Mouse (Mus musculus) hindbrain, embryonic 13.5 days (tissue): ENCODE results near the gene Zbtb20. TPM values are rescaled to one million over a fixed set of nuclear protein-coding genes. Genes with fewer than 3 reads are reported as not detected.

Experiments
- ATAC-seq: fragments of 200-750 bp; cut with Nextera tagmentation; 2 replicates; pipeline ENCODE4 v1.8.0; 2017; ENCODE audit warnings: moderate TSS enrichment; ENCODE audit not compliant: low FRiP score
- H3K27ac ChIP-seq: fragments of 300-500 bp; sonication (generic); 2 replicates; pipeline ENCODE4 v1.5.1; 2015; ENCODE audit warnings: inconsistent platforms, mild to moderate bottlenecking, moderate library complexity
- H3K27me3 ChIP-seq: fragments of 300-500 bp; sonication (generic); 2 replicates; pipeline ENCODE4 v1.6.1; 2015; ENCODE audit warnings: mild to moderate bottlenecking, inconsistent platforms
- H3K36me3 ChIP-seq: fragments of 300-500 bp; sonication (generic); 2 replicates; pipeline ENCODE4 v1.6.1; 2015; ENCODE audit warnings: mild to moderate bottlenecking, inconsistent platforms
- H3K4me1 ChIP-seq: fragments of 300-500 bp; sonication (generic); replicated peaks from 2 replicates; pipeline ENCODE4 v1.6.1; 2015; ENCODE audit warnings: inconsistent platforms
- H3K4me2 ChIP-seq: fragments of 300-500 bp; sonication (generic); 2 replicates; pipeline ENCODE4 v1.6.1; 2015; ENCODE audit warnings: inconsistent platforms, mild to moderate bottlenecking, moderate library complexity
- H3K4me3 ChIP-seq: fragments of 300-500 bp; sonication (generic); 2 replicates; pipeline ENCODE4 v1.5.1; 2015; ENCODE audit warnings: mild to moderate bottlenecking, inconsistent platforms
- H3K9ac ChIP-seq: fragments of 300-500 bp; sonication (generic); 2 replicates; pipeline ENCODE4 v1.6.1; 2015; ENCODE audit warnings: mild to moderate bottlenecking, inconsistent platforms
- H3K9me3 ChIP-seq: fragments of 300-500 bp; sonication (generic); 2 replicates; pipeline ENCODE4 v1.6.1; 2016; ENCODE audit warnings: inconsistent platforms
- WGBS: fragments of 180-500 bp; shearing (Covaris S2); methylation state at CpG from one replicate; pipeline ENCODE4 v1.1.7; 2015; 5-methylcytosine and 5-hydroxymethylcytosine counted together
- polyA plus RNA-seq: library from polyadenylated mRNA; unstranded; fragments of >200 nt; fragmentation: Nextera tagmentation; extraction: Ambion mirVana; gene quantifications from 2 replicates; pipeline ENCODE4 v1.2.1, GENCODE M21; 2015

The Zbtb20 gene
- polyA plus RNA-seq, 1 experiment from 2014 or later = 65.7 TPM

DNA sequence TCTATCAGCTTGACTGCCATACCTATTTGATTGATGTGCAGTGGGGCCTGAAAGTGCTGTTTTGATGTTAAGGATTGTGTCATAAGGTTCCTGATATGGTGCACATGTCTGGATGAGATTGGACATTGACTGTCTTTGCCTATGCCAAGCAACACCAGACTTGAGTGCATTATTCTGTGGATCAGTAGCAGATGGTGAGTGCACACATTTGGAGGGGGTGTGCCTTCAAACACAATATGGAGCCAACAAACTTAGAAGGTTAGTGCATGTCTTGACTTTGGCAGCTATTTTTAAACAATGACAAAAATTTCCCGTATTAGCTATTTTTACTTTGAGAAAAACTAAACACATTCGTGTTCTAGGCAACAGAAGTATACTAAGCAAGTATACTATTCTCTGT lies 299.1 kb downstream of the Zbtb20 start:
- Histone ChIP-seq H3K9ac (no peak overlapping the region), H3K4me1 (no peaks in the 10 kb centered on the region), H3K36me3 (no peaks in the 10 kb centered on the region), H3K4me3 (no peak overlapping the region), H3K27me3 (no peaks in the 10 kb centered on the region), H3K9me3 (no peaks in the 10 kb centered on the region), H3K27ac (no peak overlapping the region), H3K4me2 (no peak overlapping the region)
- no peak for ATAC-seq
- WGBS = 90% methylated on average over 2 of the region's 2 CpGs

DNA sequence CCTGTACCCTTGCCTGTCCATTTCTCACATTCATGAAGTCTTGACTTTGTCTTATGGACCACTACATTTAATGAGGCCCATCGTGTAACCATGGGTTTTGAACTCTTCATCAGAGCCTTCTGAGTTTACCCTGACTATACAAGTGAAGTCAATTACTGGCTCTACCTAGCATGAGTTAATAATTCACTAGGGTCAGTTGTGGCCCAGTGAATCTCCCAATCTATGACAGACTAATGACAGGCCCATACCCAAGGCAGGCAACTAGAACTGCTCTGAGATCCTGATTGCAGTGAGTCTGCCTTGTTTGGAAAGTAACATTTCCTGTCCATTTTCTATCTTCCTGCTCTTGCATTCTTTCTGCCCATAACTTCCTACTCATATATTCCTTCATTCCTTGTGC lies 305.4 kb downstream of the Zbtb20 start:
- H3K4me2 ChIP-seq = no peak overlapping the region
- no peaks in the 10 kb centered on the region for H3K4me1 ChIP-seq
- ATAC-seq = no peak
- H3K9me3 ChIP-seq = no peaks in the 10 kb centered on the region
- H3K4me3 ChIP-seq = no peak overlapping the region
- no peak overlapping the region for H3K9ac ChIP-seq
- 96% methylated on average over 1 of the region's 1 CpGs for WGBS
- no peak overlapping the region for H3K27ac ChIP-seq
- H3K36me3 ChIP-seq = no peaks in the 10 kb centered on the region
- H3K27me3 ChIP-seq = no peaks in the 10 kb centered on the region

DNA sequence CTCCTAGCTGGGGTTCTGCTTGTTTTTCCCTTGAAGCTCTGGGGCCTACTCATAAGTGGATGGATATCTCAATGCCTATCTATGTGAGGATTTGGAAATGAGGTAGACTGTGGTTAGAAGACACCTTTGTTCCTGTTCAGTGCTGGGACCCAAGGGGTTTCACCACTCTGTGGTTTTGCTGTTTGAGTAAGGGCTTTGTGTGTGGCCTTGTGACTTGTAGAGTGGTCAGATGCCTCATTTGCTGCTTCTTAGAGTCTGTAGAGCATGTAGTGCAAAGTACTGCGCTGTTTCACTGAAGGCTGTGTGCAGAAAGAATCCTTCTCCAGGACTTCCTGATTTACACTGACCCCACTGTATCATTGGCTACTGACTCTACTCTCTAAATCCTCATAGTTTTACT lies 314.7 kb downstream of the Zbtb20 start:
- no peak overlapping the region for H3K27ac ChIP-seq
- WGBS = 100% methylated on average over 1 of the region's 1 CpGs
- no peaks in the 10 kb centered on the region for H3K9me3 ChIP-seq
- ATAC-seq = no peak
- no peaks in the 10 kb centered on the region for H3K36me3 ChIP-seq
- no peaks in the 10 kb centered on the region for H3K27me3 ChIP-seq
- no peak overlapping the region for H3K9ac ChIP-seq
- H3K4me3 ChIP-seq = no peak overlapping the region
- no peak overlapping the region for H3K4me2 ChIP-seq
- H3K4me1 ChIP-seq = peaks cover 5% of the 10 kb centered on the region; the same call in 1 of the 2 replicates

DNA sequence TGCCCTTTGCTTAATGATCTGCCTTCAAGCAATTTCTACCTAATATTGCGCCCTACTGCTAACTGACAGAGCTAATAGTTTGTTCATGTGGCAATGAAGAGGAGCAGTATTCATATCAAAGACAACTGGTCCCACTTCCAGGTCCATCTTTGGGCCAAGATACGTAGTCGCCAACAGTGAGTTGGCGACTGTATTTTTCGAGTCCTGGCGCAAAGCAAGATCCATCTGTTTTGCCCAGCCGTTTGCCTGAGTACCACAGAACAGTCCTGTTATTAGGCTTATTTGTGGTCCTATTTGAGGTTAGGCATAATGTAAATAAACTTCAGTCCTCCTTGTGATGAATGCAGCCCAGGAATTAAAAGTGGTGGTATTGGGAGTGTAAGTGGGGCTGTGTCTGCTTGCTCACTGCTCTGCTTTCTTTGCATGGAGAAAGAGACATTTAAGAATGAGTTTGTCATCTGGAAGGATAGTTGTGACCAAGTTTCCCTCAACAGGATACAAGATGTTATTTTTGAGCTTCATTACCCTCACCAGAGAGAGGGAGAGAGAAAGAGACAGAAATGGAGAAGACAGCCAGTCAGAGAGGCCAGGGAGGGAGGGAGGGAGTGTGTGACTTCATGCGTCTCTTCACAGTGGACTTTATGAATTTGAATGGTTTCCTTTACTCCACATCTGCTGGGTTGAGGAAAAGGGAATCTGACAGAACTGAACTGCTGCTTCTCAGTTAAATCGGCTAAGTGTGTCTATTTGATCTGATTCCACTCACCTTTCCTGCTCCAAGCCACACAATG lies 315.6 kb downstream of the Zbtb20 start:
- Histone ChIP-seq H3K4me1 (peaks cover 5% of the 10 kb centered on the region; the same call in 1 of the 2 replicates), H3K9ac (no peak overlapping the region), H3K27me3 (no peaks in the 10 kb centered on the region), H3K4me2 (no peak overlapping the region), H3K4me3 (no peak overlapping the region), H3K9me3 (no peaks in the 10 kb centered on the region), H3K36me3 (no peaks in the 10 kb centered on the region), H3K27ac (no peak overlapping the region)
- 92% methylated on average over 9 of the region's 9 CpGs for WGBS
- no peak for ATAC-seq

DNA sequence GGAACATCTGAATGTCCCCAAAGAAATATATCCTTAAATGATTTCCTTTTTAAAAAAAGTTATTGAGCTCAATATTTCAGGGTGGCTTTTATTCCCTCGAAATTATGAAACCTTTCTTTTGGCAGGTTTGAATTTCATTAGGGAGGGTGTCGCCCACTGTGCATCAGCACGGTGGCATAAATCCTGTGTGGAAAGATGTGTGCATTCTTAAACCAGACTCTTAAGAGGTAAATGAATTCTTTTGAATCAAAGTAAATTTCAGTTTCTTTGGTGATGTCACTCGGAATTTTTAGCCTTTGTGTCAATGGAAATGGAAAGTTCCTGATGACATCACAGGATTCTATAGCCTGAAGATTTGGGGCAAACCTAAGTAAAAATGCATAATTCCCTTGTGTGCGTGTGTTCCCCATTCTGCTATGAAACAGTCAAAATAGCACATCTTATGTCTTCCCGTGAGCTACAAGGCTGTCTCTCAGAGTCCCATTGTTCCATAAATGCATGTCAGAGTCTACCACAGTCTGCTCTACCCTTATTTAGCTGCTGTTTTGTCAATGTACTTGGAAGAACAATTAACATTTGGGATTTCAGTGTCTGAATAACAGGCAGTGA lies 318.1 kb downstream of the Zbtb20 start:
- no peaks in the 10 kb centered on the region for H3K36me3 ChIP-seq
- H3K9ac ChIP-seq = no peak overlapping the region
- no peak overlapping the region for H3K4me2 ChIP-seq
- H3K4me3 ChIP-seq = no peak overlapping the region
- H3K9me3 ChIP-seq = no peaks in the 10 kb centered on the region
- H3K4me1 ChIP-seq = peaks cover 5% of the 10 kb centered on the region; the same call in 1 of the 2 replicates
- no peak for ATAC-seq
- WGBS = 64% methylated on average over 6 of the region's 6 CpGs
- no peak overlapping the region for H3K27ac ChIP-seq
- H3K27me3 ChIP-seq = no peaks in the 10 kb centered on the region

DNA sequence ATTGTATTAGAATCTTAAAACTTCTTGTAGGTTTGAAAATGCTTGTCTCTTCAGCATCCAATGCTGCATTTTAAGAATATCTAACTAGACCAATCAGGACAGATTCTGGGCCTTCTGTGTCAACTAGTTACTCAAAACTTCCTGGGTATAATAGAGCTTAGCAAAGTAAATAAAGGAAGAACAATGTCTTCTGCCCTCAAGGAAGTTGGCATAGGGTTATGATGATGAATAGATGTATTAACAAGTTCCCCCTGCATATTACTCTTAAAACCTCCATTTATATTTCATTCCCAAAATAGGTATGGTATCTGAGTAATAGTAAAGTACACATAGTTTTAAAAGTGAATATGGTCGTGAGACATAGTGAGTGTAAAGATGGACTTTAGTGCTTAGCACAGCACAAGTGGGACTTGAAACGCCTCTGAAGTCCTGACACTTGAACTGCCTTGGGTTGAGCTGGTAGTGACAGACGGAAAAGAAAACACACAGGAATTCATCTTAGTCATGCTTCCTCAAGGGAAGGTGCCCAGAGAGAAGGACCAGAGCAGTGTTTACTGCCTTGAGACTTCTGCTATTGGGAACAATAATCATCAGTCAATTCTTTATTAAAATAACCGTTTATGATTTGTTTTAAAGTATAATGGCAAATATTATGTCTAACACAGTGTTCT lies 341.8 kb downstream of the Zbtb20 start:
- ATAC-seq = no peak
- Histone ChIP-seq H3K9ac (no peak overlapping the region), H3K36me3 (no peaks in the 10 kb centered on the region), H3K4me1 (no peaks in the 10 kb centered on the region), H3K9me3 (no peaks in the 10 kb centered on the region), H3K4me2 (no peak overlapping the region), H3K27me3 (no peaks in the 10 kb centered on the region), H3K4me3 (no peak overlapping the region), H3K27ac (no peak overlapping the region)
- WGBS = 72% methylated on average over 4 of the region's 4 CpGs

DNA sequence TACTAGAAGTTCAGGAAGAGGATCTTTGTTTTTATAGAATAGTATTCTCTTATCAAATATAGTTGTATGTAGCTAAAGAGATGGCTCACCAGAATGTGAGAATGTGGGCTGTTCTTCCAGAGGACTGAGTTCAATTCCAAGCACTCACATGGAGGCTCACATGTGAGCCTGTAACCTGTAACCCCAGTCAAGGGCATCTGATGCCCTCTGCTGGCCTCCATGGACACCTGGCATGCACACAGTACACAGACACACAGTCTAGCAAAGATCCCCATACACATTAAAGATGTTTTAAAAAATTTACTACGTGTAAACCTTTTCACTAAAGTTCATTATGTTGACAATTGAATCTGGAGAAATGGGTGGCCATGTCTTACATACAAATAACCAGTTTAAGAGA lies 343.7 kb downstream of the Zbtb20 start:
- H3K9ac ChIP-seq = no peak overlapping the region
- H3K4me1 ChIP-seq = no peaks in the 10 kb centered on the region
- no peak overlapping the region for H3K4me2 ChIP-seq
- H3K36me3 ChIP-seq = no peaks in the 10 kb centered on the region
- H3K27me3 ChIP-seq = no peaks in the 10 kb centered on the region
- ATAC-seq = no peak
- no peaks in the 10 kb centered on the region for H3K9me3 ChIP-seq
- H3K27ac ChIP-seq = no peak overlapping the region
- H3K4me3 ChIP-seq = no peak overlapping the region
- 83% methylated on average over 1 of the region's 1 CpGs for WGBS

DNA sequence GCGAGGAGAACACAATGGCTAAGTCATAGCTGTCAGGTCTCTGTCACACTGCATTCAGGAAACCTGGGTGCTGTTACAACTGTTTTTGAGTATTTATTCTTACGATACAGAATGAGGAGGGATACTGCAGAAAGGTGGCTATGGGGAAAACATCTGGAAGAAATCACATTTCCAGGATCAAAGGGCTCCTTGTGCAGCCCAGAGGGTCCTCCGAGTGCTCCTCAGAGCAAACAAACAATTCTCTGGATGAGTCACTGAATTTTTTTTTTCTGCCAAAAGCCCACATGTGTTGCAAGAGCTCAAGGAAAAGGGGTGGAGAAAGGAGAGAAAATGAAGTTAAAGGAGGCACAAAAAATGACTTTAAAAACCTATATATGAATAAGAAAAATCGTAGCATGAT lies 345.6 kb downstream of the Zbtb20 start:
- Histone ChIP-seq H3K9me3 (no peaks in the 10 kb centered on the region), H3K36me3 (no peaks in the 10 kb centered on the region), H3K4me2 (no peak overlapping the region), H3K4me3 (no peak overlapping the region), H3K27ac (no peak overlapping the region), H3K4me1 (no peaks in the 10 kb centered on the region), H3K27me3 (no peaks in the 10 kb centered on the region), H3K9ac (no peak overlapping the region)
- WGBS = 77% methylated on average over 4 of the region's 4 CpGs
- no peak for ATAC-seq

DNA sequence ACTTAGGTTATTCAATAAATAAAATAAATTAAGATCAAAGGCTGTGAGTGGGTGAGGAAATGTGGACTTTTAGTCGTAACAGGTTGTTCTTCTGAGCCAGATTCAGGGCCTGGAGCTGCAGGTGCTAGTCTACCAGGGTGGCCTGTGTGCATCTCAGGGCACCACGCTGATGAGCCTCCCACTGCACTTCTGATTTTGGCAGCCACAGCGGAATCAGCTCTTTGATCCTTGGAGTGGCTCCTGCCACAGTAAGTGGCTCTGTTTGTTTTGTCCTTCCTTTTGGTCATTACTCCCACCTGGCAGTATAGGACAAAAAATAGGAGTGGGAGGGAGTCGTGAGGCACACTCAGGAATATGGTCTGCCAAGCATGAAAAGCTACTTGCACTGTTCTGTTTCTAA lies 354.6 kb downstream of the Zbtb20 start:
- no peaks in the 10 kb centered on the region for H3K27me3 ChIP-seq
- H3K9ac ChIP-seq = no peak overlapping the region
- ATAC-seq = no peak
- peaks cover 2% of the 10 kb centered on the region; the same call in 1 of the 2 replicates for H3K4me1 ChIP-seq
- no peaks in the 10 kb centered on the region for H3K36me3 ChIP-seq
- H3K4me3 ChIP-seq = no peak overlapping the region
- 64% methylated on average over 4 of the region's 4 CpGs for WGBS
- no peaks in the 10 kb centered on the region for H3K9me3 ChIP-seq
- H3K4me2 ChIP-seq = no peak overlapping the region
- H3K27ac ChIP-seq = no peak overlapping the region

DNA sequence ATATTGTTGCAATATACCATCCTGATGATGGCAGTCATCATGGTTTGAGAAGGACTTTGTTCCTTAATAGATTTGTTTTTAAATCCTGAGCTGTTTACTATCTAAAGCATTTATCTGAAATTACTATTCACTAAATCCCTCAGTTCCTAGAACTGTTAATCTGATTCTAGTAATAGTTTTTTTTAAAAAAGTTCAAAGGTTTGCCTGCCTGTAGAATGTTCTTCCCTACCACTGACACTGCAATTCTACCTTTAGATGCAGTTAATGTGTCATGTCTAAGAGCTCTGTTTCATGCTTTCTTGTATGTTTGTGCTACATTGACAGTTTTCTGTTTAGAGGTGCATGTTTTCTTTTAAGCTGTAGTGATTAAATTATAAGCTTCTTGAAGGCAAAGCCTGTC lies 358.6 kb downstream of the Zbtb20 start:
- Histone ChIP-seq H3K27me3 (no peaks in the 10 kb centered on the region), H3K9me3 (no peaks in the 10 kb centered on the region), H3K4me1 (peaks cover 7% of the 10 kb centered on the region), H3K9ac (no peak overlapping the region), H3K36me3 (no peaks in the 10 kb centered on the region), H3K4me2 (no peak overlapping the region), H3K27ac (no peak overlapping the region), H3K4me3 (no peak overlapping the region)
- no peak for ATAC-seq

DNA sequence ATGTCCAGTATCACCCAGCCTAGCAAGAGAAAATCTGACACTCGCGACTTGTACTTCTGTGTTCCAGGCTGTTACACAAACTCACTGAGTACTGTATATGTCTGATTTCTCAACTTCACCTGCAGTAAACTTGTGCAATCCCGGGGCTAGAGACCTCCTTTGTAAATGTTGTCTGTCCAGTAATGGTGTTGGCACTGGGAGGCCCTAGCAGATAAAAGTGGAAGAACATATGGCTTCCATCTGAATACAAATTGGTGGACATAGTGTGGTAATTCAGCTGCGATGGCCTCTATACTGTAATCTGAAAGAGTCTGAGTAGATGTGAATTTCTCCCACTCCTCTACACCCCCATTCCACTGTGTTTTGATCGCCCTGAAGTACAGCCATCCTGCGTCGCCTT lies 359.6 kb downstream of the Zbtb20 start:
- WGBS = 66% methylated on average over 7 of the region's 7 CpGs
- Histone ChIP-seq H3K4me1 (peaks cover 7% of the 10 kb centered on the region), H3K27ac (peak overlapping the region; percentile 15; the same call in 1 of the 2 replicates), H3K27me3 (no peaks in the 10 kb centered on the region), H3K4me2 (no peak overlapping the region), H3K36me3 (no peaks in the 10 kb centered on the region), H3K9ac (no peak overlapping the region), H3K9me3 (no peaks in the 10 kb centered on the region), H3K4me3 (no peak overlapping the region)
- no peak for ATAC-seq

DNA sequence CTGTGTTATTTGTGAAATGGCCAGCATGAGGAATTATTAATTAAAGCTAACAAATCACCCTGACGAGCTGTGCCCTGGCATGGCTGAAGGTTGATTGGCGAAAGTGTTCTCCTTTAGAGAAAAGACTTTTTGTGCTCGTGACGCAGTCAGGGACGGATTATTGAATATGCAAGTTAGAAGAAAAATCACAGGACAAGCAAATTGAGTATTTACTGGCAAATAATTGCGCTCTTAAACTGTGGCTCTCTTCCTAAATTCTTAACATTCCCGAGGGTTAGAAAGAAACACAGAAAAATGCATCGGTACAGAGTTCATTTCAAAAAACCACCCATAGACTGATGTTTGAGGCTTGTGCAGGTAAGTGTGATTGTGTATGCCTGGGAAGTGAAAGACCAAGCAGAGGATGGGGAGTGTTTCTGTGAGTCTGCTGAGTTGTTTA lies 360.1 kb downstream of the Zbtb20 start:
- Histone ChIP-seq H3K27me3 (no peaks in the 10 kb centered on the region), H3K36me3 (no peaks in the 10 kb centered on the region), H3K4me1 (peaks cover 7% of the 10 kb centered on the region), H3K27ac (peak overlapping the region; percentile 15; the same call in 1 of the 2 replicates), H3K4me2 (no peak overlapping the region), H3K9ac (no peak overlapping the region), H3K4me3 (no peak overlapping the region), H3K9me3 (no peaks in the 10 kb centered on the region)
- no peak for ATAC-seq
- 60% methylated on average over 8 of the region's 8 CpGs for WGBS
